Mouse (Mus musculus) megakaryocyte, embryonic 14.5 days (primary cell): ENCODE measurements around the gene Grin2d.

ENCODE experiments used
- FLI1 ChIP-seq: IDR thresholded peaks from 2 replicates; pipeline ENCODE4 v1.6.1; 2012; ENCODE audit warnings: low read length, inconsistent platforms, mixed read lengths
- GATA1 ChIP-seq: IDR thresholded peaks from 3 replicates; pipeline ENCODE4 v1.6.1; 2012; ENCODE audit warnings: mixed read lengths, low read length, inconsistent platforms, borderline replicate concordance

GRCm38 (mm10) chr7:45848447-45849027, 29.6 kb downstream of the Grin2d start:
- TF ChIP-seq GATA1 = no peak
- TF ChIP-seq FLI1 = no peak
